Mouse (Mus musculus) heart, postnatal 0 days (tissue): ENCODE data around the gene Adrb1. TPM values are rescaled to one million over a fixed set of nuclear protein-coding genes. Genes with fewer than 3 reads are reported as not detected.
A peak's percentile ranks its signal among the peaks of the same experiment; 100 is the strongest.

Source experiments
- ATAC-seq: fragments of 200-750 bp; cut with Nextera tagmentation; 2 replicates; pipeline ENCODE4 v1.8.0; 2017; ENCODE audit warnings: low read depth, moderate number of reproducible peaks, moderate library complexity; ENCODE audit not compliant: insufficient read depth
- DNase-seq: peaks from one replicate; pipeline ENCODE4 v3.0.0-alpha.2; 2016; ENCODE audit warnings: low spot score
- H3K27ac ChIP-seq: fragments of 300-500 bp; sonication (generic); 2 replicates; pipeline ENCODE4 v1.5.1; 2014; ENCODE audit warnings: low read depth, mild to moderate bottlenecking
- H3K27me3 ChIP-seq: fragments of 300-500 bp; sonication (generic); 2 replicates; pipeline ENCODE4 v1.6.1; 2014; ENCODE audit warnings: low read length, mixed read lengths; ENCODE audit not compliant: control insufficient read depth, insufficient read depth
- H3K36me3 ChIP-seq: fragments of 300-500 bp; sonication (generic); replicated peaks from 2 replicates; pipeline ENCODE4 v1.6.1; 2014; ENCODE audit warnings: low read length, mixed read lengths; ENCODE audit not compliant: control insufficient read depth, insufficient read depth
- H3K4me1 ChIP-seq: fragments of 300-500 bp; sonication (generic); 2 replicates; pipeline ENCODE4 v1.6.1; 2014; ENCODE audit warnings: antibody characterized with exemption; ENCODE audit not compliant: control insufficient read depth, insufficient read depth
- H3K4me2 ChIP-seq: fragments of 300-500 bp; sonication (generic); 2 replicates; pipeline ENCODE4 v1.6.1; 2014; ENCODE audit warnings: low read depth, mild to moderate bottlenecking, low read length, moderate library complexity
- H3K4me3 ChIP-seq: fragments of 300-500 bp; sonication (generic); 2 replicates; pipeline ENCODE4 v1.5.1; 2014; ENCODE audit warnings: low read depth, low read length
- H3K9ac ChIP-seq: fragments of 300-500 bp; sonication (generic); replicated peaks from 2 replicates; pipeline ENCODE4 v1.6.1; 2014; ENCODE audit warnings: low read depth, low read length, mixed read lengths
- H3K9me3 ChIP-seq: fragments of 300-500 bp; sonication (generic); replicated peaks from 2 replicates; pipeline ENCODE4 v1.6.1; 2016; ENCODE audit warnings: low read length; ENCODE audit not compliant: control insufficient read depth
- CTCF ChIP-seq: IDR thresholded peaks from 2 replicates; pipeline ENCODE4 v1.5.1; 2016; ENCODE audit warnings: antibody characterized with exemption, control low read depth, low read depth
- EP300 ChIP-seq: IDR thresholded peaks from 2 replicates; pipeline ENCODE4 v1.6.1; 2016; ENCODE audit warnings: antibody characterized with exemption, low read depth
- WGBS: fragments of 180-500 bp; shearing (Covaris S2); extraction: QIAGEN DNeasy Blood & Tissue Kit; methylation state at CpG from one replicate; pipeline ENCODE4 v1.1.7; 2014; 5-methylcytosine and 5-hydroxymethylcytosine counted together
- polyA plus RNA-seq: library from polyadenylated mRNA; unstranded; fragments of >200 nt; fragmentation: Nextera tagmentation; extraction: Ambion mirVana; gene quantifications from 2 replicates; pipeline ENCODE4 v1.2.1, GENCODE M21; 2015
- total RNA-seq: library from RNA; depleted of rRNA; stranded (reverse); fragments of >200 nt; gene quantifications from 2 replicates; pipeline ENCODE4 v1.2.3, GENCODE M21; 2014; ENCODE audit warnings: low replicate concordance

Gene Adrb1
- total and polyA plus RNA-seq, 2 experiments from 2014 or later = 10.9 to 30.2 TPM

- no peak for TF ChIP-seq CTCF
- peak; percentile 80; the same call in 1 of the 2 replicates for TF ChIP-seq EP300
- H3K27ac ChIP-seq = peak overlapping the region; percentile 60
- ATAC-seq (peak; percentile 84), DNase-seq (peak; percentile 83)
- H3K9ac ChIP-seq = no peak overlapping the region
- peaks cover 6% of the 10 kb centered on the region; the same call in 1 of the 2 replicates for H3K4me1 ChIP-seq
- H3K27me3 ChIP-seq = no peaks in the 10 kb centered on the region
- no peaks in the 10 kb centered on the region for H3K36me3 ChIP-seq
- H3K4me2 ChIP-seq = no peak overlapping the region
- H3K4me3 ChIP-seq = no peak overlapping the region
- 26% methylated on average over 5 of the region's 5 CpGs for WGBS
- no peaks in the 10 kb centered on the region for H3K9me3 ChIP-seq
Observed at GRCm38 (mm10) chr19:56736287-56736686, 14.3 kb downstream of the Adrb1 start.

- peak overlapping the region; percentile 85 for H3K27ac ChIP-seq
- WGBS = 61% methylated on average over 7 of the region's 7 CpGs
- no peak overlapping the region for H3K9ac ChIP-seq
- H3K9me3 ChIP-seq = no peaks in the 10 kb centered on the region
- H3K36me3 ChIP-seq = no peaks in the 10 kb centered on the region
- TF ChIP-seq EP300 = no peak
- peak; percentile 43 for TF ChIP-seq CTCF
- H3K4me2 ChIP-seq = no peak overlapping the region
- peak; percentile 52; the same call in 1 of the 2 replicates for ATAC-seq
- H3K4me3 ChIP-seq = no peak overlapping the region
- H3K27me3 ChIP-seq = no peaks in the 10 kb centered on the region
- DNase-seq = peak; percentile 30
- peaks cover 39% of the 10 kb centered on the region for H3K4me1 ChIP-seq
Observed at GRCm38 (mm10) chr19:56745061-56745460, 23.1 kb downstream of the Adrb1 start.

GRCm38 (mm10) chr19:56745528-56745927, 23.5 kb downstream of the Adrb1 start:
- H3K9ac ChIP-seq = no peak overlapping the region
- DNase-seq = peak; percentile 57
- WGBS = 45% methylated on average over 6 of the region's 6 CpGs
- TF ChIP-seq EP300 (no peak), CTCF (no peak)
- no peaks in the 10 kb centered on the region for H3K36me3 ChIP-seq
- ATAC-seq = peak; percentile 56; the same call in 1 of the 2 replicates
- peak overlapping the region; percentile 5 for H3K4me2 ChIP-seq
- H3K9me3 ChIP-seq = no peaks in the 10 kb centered on the region
- H3K27ac ChIP-seq = peak overlapping the region; percentile 85
- H3K4me1 ChIP-seq = peaks cover 39% of the 10 kb centered on the region
- H3K27me3 ChIP-seq = no peaks in the 10 kb centered on the region
- no peak overlapping the region for H3K4me3 ChIP-seq

- H3K27ac ChIP-seq = peak overlapping the region; percentile 67
- H3K9me3 ChIP-seq = no peaks in the 10 kb centered on the region
- WGBS = 33% methylated on average over 9 of the region's 9 CpGs
- H3K4me1 ChIP-seq = peaks cover 39% of the 10 kb centered on the region
- no peak overlapping the region for H3K4me2 ChIP-seq
- H3K4me3 ChIP-seq = no peak overlapping the region
- H3K9ac ChIP-seq = no peak overlapping the region
- H3K36me3 ChIP-seq = no peaks in the 10 kb centered on the region
- TF ChIP-seq CTCF = no peak
- TF ChIP-seq EP300 = no peak; the same call in 1 of the 2 replicates
- peak; percentile 78 for DNase-seq
- no peaks in the 10 kb centered on the region for H3K27me3 ChIP-seq
- peak; percentile 72 for ATAC-seq
Observed at GRCm38 (mm10) chr19:56746618-56747017, 24.6 kb downstream of the Adrb1 start.

- H3K27ac ChIP-seq = no peak overlapping the region
Observed at GRCm38 (mm10) chr19:56747878-56748277, 25.9 kb downstream of the Adrb1 start.

GRCm38 (mm10) chr19:56749343-56749742, 27.3 kb downstream of the Adrb1 start:
- H3K36me3 ChIP-seq = no peaks in the 10 kb centered on the region
- H3K4me3 ChIP-seq = no peak overlapping the region
- ATAC-seq (no peak), DNase-seq (no peak)
- no peak overlapping the region for H3K9ac ChIP-seq
- TF ChIP-seq CTCF = no peak
- TF ChIP-seq EP300 = no peak
- H3K27me3 ChIP-seq = no peaks in the 10 kb centered on the region
- no peak overlapping the region for H3K4me2 ChIP-seq
- no peaks in the 10 kb centered on the region for H3K9me3 ChIP-seq
- no peak overlapping the region for H3K27ac ChIP-seq
- 73% methylated on average over 3 of the region's 3 CpGs for WGBS
- H3K4me1 ChIP-seq = peaks cover 32% of the 10 kb centered on the region

More at GRCm38 (mm10) chr19:56747878-56748277, 25.9 kb downstream of the Adrb1 start:
- no peak for ATAC-seq
- no peak for TF ChIP-seq EP300
- TF ChIP-seq CTCF = no peak
- peaks cover 39% of the 10 kb centered on the region for H3K4me1 ChIP-seq
- H3K27me3 ChIP-seq = no peaks in the 10 kb centered on the region
- no peak overlapping the region for H3K9ac ChIP-seq
- H3K36me3 ChIP-seq = no peaks in the 10 kb centered on the region
- WGBS = 53% methylated on average over 10 of the region's 10 CpGs
- H3K4me3 ChIP-seq = no peak overlapping the region
- H3K9me3 ChIP-seq = no peaks in the 10 kb centered on the region
- peak overlapping the region; percentile 24 for H3K4me2 ChIP-seq
- DNase-seq = no peak
